Mouse (Mus musculus): ENCODE measurements around the gene Larp7. TPM values are rescaled to one million over a fixed set of nuclear protein-coding genes. Genes with fewer than 3 reads are reported as not detected.

Larp7 gene
- polyA plus RNA-seq, 1 experiment from 2014 or later, result 20.5 TPM

DNA sequence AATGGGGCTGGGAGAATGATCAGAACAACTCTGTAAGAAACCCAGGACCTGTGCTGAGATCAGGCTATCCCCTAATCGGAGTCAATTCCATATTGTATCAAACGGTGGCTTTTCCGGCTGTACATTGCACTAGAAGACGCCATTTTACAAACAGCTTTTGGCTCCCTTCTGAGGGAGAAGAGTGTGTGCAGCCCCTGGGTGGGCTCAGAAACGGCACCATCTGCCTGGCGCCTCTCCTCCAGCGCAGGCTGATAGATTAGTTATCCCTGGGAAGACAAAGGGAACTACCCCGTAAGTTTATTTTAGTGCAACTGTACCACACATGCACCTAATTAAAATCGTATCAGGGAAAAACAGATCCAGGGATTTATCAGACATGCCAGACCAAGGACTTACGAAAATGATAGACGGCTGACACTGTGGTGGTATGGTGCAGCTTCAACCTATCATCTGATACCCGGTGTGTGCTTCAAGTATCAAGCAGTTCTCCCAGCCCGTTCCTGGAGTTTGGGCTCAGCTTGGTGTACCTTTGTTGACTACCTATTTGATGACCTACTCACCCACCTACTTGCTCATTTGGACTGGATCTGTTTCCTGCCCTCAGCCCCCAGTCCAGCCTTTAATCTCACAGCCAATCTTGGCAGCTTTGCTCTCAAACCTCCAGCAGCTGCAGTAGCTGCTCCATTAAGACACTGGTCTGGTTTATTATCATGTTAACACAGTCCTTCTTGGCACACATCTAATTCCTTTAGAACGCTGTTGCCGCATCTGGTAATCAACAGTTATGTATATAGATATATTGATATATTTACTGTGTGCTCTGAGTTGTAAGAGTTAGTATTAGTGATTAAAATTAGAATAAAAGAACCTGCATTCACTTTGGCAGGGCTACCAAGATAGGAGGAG is 45.0 kb downstream of the Larp7 start:
- no peak overlapping the region for H3K4me2 ChIP-seq (ENCODE audit: low read depth, low read length)
- H3K27ac ChIP-seq (ENCODE audit: low read depth), result no peak overlapping the region
- TF ChIP-seq EP300 (IDR thresholded peaks at IDR 0.05; ENCODE audit: low read depth), result peak; percentile 58
- TF ChIP-seq CTCF (IDR thresholded peaks at IDR 0.05; ENCODE audit: low read depth), result no peak
- H3K9ac ChIP-seq (replicated peaks), result no peak overlapping the region
- 67% methylated on average over 15 of the region's 15 CpGs for WGBS (ENCODE audit: insufficient replicate concordance)
- no peaks in the 10 kb centered on the region for H3K9me3 ChIP-seq (ENCODE audit: low read length)
- no peaks in the 10 kb centered on the region for H3K4me1 ChIP-seq (ENCODE audit: insufficient read depth)
- no peak overlapping the region for H3K4me3 ChIP-seq (ENCODE audit: low read depth, low read length)
- ATAC-seq, result peak; percentile 66
- no peaks in the 10 kb centered on the region for H3K27me3 ChIP-seq (ENCODE audit: insufficient read depth, low read length)
- H3K36me3 ChIP-seq (replicated peaks; ENCODE audit: insufficient read depth, low read length), result no peaks in the 10 kb centered on the region
- DNase-seq, result no peak

DNA sequence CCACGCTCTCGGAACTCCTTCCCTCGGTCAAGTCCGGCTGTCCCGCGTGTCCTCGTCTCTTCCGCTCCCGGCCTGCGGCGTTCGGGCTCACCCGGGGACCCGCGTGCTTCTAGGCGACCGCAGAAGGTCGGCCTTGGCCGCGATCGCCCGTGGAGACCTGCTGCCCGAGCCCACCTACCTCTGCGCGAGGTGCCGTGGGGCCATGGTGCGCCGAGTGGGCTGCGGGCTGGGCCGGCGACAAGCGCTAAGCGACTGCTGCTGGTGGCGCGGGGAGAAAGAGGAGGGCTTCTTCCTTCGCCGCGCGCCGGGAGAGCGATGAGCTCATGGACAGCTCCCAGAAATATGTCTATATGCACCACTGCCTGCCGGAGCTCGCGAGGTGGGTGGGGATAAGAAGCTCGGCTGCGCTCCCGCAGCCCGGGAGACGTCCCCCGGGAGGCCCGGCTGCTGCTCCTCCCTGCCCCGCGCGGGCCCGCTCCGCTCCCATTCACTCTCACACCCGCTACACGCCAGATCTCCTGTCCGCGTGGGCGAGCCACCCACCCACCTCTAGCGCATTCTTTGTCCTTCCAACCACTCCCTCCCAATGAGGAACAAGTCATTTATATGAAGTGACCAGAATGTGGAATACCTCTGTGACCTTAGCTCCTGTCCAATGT is 54.3 kb downstream of the Larp7 start, which contains the start of gene Ank2:
Ank2 (minus strand) TSS at position 609 of the 659 bp plus-strand sequence.
- Histone ChIP-seq H3K4me2 (ENCODE audit: low read depth, low read length) (peak within 1 kb of the TSS; percentile 87), H3K27ac (ENCODE audit: low read depth) (no peak within 1 kb of the TSS), H3K9me3 (ENCODE audit: low read length) (no peaks in the 10 kb centered on the region), H3K4me3 (ENCODE audit: low read depth, low read length) (peak within 1 kb of the TSS; percentile 48), H3K9ac (replicated peaks) (0 out of 2 replicates have a peak within 1 kb of the TSS, but pooled peaks have one; percentile 30), H3K4me1 (ENCODE audit: insufficient read depth) (peaks cover 13% of the 10 kb centered on the region), H3K36me3 (replicated peaks; ENCODE audit: insufficient read depth, low read length) (no peaks in the 10 kb centered on the region), H3K27me3 (ENCODE audit: insufficient read depth, low read length) (peaks cover 26% of the 10 kb centered on the region)
- WGBS (ENCODE audit: insufficient replicate concordance), result under 1% methylated on average over 42 of the region's 62 CpGs
- no peak for TF ChIP-seq CTCF (IDR thresholded peaks at IDR 0.05; ENCODE audit: low read depth)
- no peak for TF ChIP-seq EP300 (IDR thresholded peaks at IDR 0.05; ENCODE audit: low read depth)
- DNase-seq (peak; percentile 44), ATAC-seq (peak; percentile 43)

DNA sequence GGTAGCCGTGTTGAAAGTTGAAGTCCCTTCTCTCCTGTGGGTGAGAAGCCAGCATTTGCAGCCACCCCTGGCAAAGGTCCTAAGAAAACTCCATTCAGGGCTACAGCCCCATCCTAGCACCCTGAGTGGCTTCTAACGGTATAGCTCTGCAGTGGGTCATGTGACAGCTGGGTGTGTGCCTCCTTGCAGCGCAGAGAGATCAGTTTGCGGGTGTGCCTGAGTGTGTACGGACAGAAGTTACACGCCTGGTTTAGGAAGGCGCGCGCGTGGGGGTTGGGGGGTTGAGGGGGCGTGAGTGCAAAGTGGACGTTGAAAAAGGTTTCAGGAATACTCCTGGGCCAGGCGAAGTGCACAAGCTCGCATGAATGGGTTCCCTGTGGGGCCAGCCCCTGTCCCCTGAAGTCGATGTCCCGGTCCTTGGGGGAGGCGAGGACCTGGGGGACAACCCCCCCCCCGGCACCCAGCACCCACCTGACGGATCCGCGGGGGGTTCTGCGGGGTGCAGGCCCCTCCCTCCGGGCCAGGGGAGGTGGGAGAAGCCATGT is 54.9 kb downstream of the Larp7 start:
- H3K4me3 ChIP-seq (ENCODE audit: low read depth, low read length), result peak overlapping the region; percentile 48
- H3K4me2 ChIP-seq (ENCODE audit: low read depth, low read length), result peak overlapping the region; percentile 87
- H3K27ac ChIP-seq (ENCODE audit: low read depth), result no peak overlapping the region
- ATAC-seq, result peak; percentile 76
- DNase-seq, result peak; percentile 26
- H3K27me3 ChIP-seq (ENCODE audit: insufficient read depth, low read length), result peaks cover 26% of the 10 kb centered on the region
- no peaks in the 10 kb centered on the region for H3K36me3 ChIP-seq (replicated peaks; ENCODE audit: insufficient read depth, low read length)
- peaks cover 13% of the 10 kb centered on the region for H3K4me1 ChIP-seq (ENCODE audit: insufficient read depth)
- H3K9me3 ChIP-seq (ENCODE audit: low read length), result no peaks in the 10 kb centered on the region
- 1% methylated on average over 22 of the region's 23 CpGs for WGBS (ENCODE audit: insufficient replicate concordance)
- TF ChIP-seq CTCF (IDR thresholded peaks at IDR 0.05; ENCODE audit: low read depth) (no peak), EP300 (IDR thresholded peaks at IDR 0.05; ENCODE audit: low read depth) (no peak)
- 0 out of 2 replicates have a peak overlapping the region, but pooled peaks have one; percentile 30 for H3K9ac ChIP-seq (replicated peaks)

DNA sequence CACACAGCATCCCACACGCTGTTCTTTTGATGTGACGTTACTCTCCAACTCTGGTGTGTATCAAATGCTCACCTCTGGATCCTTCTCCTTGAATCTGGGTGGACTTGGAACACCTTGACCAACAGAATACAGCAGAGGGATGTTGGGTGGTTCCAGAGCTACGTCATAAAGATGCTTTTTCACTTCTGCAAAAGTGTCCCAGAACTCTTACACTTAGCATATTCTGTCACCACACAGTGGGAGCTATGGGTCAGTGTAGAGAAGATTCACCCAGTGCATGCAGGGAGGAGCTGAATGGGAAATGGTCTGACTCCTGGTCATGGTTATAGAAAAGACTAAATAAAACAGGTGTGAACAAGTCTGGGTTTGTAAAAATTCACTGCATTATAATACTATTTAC is 60.5 kb downstream of the Larp7 start:
- 72% methylated on average over 3 of the region's 3 CpGs for whole genome bisulfite sequencing (ENCODE audit: insufficient replicate concordance)
- no peaks in the 10 kb centered on the region for H3K4me1 ChIP-seq (ENCODE audit: insufficient read depth)

DNA sequence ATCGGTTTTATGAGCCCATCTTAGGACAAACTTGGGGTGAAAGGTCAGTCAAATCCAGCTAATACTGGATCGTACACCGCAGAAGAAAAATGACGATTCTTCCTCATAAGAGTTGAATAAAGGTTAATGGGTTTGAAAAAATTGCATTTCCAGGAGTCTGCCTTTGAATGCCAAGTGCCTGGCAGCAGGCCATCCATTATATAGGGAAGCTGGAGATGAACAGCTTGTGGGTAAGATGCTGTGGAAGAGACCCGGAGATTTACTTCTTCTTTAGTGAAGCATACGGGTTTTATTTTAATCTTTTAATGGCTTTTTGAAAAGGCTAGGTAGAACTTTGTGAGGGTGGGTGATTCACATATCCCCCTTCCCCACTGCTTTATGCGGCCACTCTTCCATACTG is 65.8 kb downstream of the Larp7 start:
- no peak overlapping the region for H3K4me3 ChIP-seq (ENCODE audit: low read depth, low read length)
- TF ChIP-seq CTCF (IDR thresholded peaks at IDR 0.05; ENCODE audit: low read depth), result no peak
- TF ChIP-seq EP300 (IDR thresholded peaks at IDR 0.05; ENCODE audit: low read depth), result no peak
- ATAC-seq (no peak), DNase-seq (no peak)
- H3K4me2 ChIP-seq (ENCODE audit: low read depth, low read length), result no peak overlapping the region
- no peak overlapping the region for H3K27ac ChIP-seq (ENCODE audit: low read depth)
- H3K9ac ChIP-seq (replicated peaks), result no peak overlapping the region
- H3K36me3 ChIP-seq (replicated peaks; ENCODE audit: insufficient read depth, low read length), result no peaks in the 10 kb centered on the region
- no peaks in the 10 kb centered on the region for H3K4me1 ChIP-seq (ENCODE audit: insufficient read depth)
- 82% methylated on average over 7 of the region's 7 CpGs for WGBS (ENCODE audit: insufficient replicate concordance)
- H3K27me3 ChIP-seq (ENCODE audit: insufficient read depth, low read length), result no peaks in the 10 kb centered on the region
- H3K9me3 ChIP-seq (ENCODE audit: low read length), result no peaks in the 10 kb centered on the region

More for the DNA sequence above, 60.5 kb downstream of the Larp7 start:
- Histone ChIP-seq H3K27ac (ENCODE audit: low read depth) (no peak overlapping the region), H3K9ac (replicated peaks) (no peak overlapping the region), H3K4me3 (ENCODE audit: low read depth, low read length) (no peak overlapping the region), H3K36me3 (replicated peaks; ENCODE audit: insufficient read depth, low read length) (no peaks in the 10 kb centered on the region), H3K4me2 (ENCODE audit: low read depth, low read length) (no peak overlapping the region), H3K9me3 (ENCODE audit: low read length) (no peaks in the 10 kb centered on the region), H3K27me3 (ENCODE audit: insufficient read depth, low read length) (peaks cover 1% of the 10 kb centered on the region)
- TF ChIP-seq EP300 (IDR thresholded peaks at IDR 0.05; ENCODE audit: low read depth) (no peak), CTCF (IDR thresholded peaks at IDR 0.05; ENCODE audit: low read depth) (no peak)
- no peak for ATAC-seq
- no peak for DNase-seq

MicroRNAs within 50 kb of the gene (microRNA counts, 519-probe panel; counts per million panel counts)
- not detected for microRNA mmu-miR-302a
- microRNA mmu-miR-302b, result not detected
- microRNA mmu-miR-302c, result not detected
- 1,782 counts per million, percentile 15 among the panel's probes with 10 or more counts for microRNA mmu-miR-302d
- microRNA mmu-miR-367, result 3,038 counts per million, percentile 30 among the panel's probes with 10 or more counts

Small RNA genes within 50 kb of the gene (microRNA-seq; reads per million reads assigned to microRNA genes)
- gene Mir302a (5.7 reads per million, percentile 10 among the genes with 10 or more reads in this experiment), gene Mir302b (3.2 reads per million), gene Mir302c (not detected), gene Mir302d (4.9 reads per million, percentile 7 among the genes with 10 or more reads in this experiment), gene Mir367 (not detected)

Other genes with a start within 250 kb of the Larp7 start
- gene Ank2, start 54.0 kb downstream of the Larp7 start, polyA plus RNA-seq (2015; fragmentation: Nextera tagmentation; extraction: Ambion mirVana), result 4.7 and 5.1 TPM in 2 replicates
- 1.1 and 1.5 TPM in 2 replicates for gene Zgrf1, start 140 bp upstream of the Larp7 start, polyA plus RNA-seq (2015; fragmentation: Nextera tagmentation; extraction: Ambion mirVana)
- gene Neurog2, start 79.8 kb upstream of the Larp7 start, polyA plus RNA-seq (2015; fragmentation: Nextera tagmentation; extraction: Ambion mirVana), result not detected in 2 replicates
- 0.25 and 0.39 TPM in 2 replicates for gene Alpk1, start 227.2 kb upstream of the Larp7 start, polyA plus RNA-seq (2015; fragmentation: Nextera tagmentation; extraction: Ambion mirVana)
- gene Tifa, start 236.5 kb upstream of the Larp7 start, polyA plus RNA-seq (2015; fragmentation: Nextera tagmentation; extraction: Ambion mirVana), result 20.2 and 21.2 TPM in 2 replicates

Measured in liver, postnatal 0 days (tissue).